Mouse (Mus musculus) urinary bladder, postnatal 4 days (tissue): ENCODE results near the gene Limch1.

Experiments used
- DNase-seq, 2 experiments: peaks; one replicate each; pipeline ENCODE4 v3.0.0; 2021 to 2022; ENCODE audit warnings: low spot score in 2 of 2

The Limch1 gene

DNA sequence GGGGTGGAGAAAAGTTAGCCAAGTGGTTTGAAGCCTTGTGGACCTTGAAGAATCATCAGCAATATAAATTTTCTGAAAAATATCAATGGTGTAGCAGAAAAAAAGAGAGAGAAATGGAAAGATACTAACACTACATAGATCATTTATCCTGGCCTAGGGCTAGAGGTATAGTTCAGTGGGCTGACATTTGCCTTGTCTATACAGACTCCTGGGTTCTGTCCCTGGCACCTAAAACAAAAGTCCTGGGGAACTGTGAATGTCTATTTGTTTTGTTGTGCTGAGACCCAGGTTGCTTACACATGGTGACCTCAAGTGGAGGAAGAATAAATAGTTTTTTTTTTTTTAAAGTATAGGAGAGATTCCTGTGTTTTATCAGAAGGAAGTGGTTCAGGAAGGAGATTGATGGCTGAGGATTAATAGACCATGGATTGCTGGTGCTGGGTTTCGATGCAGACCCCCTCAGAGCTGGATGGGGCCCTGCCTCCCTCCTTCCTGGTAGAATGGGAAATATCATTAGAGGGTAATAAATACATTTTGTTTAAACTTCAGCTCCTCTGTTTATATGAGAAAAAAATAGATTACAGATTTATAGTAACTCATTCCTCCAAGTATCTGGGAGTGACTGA is 40.5 kb downstream of the Limch1 start:
- no peak for DNase-seq

DNA sequence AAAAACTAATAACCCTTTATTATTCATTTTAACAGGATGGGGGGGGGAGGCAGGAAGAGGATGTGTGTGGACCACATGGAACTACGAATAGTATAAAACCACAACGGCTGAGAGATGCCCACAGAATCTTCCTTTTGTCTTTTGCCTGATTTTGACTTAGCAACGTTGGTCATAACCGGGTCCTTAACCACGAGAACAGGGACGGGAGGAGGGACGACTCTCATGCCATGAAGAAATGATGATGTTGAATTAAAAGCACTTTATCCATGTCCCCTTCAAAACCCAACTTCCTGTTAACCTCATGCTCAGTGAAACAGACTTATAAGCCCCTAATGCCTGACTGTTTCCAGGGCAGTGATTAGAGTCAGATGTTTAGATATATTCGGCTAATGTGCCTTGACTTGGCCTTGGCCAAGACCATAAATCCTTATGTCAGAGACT is 41.0 kb downstream of the Limch1 start:
- DNase-seq, result no peak

DNA sequence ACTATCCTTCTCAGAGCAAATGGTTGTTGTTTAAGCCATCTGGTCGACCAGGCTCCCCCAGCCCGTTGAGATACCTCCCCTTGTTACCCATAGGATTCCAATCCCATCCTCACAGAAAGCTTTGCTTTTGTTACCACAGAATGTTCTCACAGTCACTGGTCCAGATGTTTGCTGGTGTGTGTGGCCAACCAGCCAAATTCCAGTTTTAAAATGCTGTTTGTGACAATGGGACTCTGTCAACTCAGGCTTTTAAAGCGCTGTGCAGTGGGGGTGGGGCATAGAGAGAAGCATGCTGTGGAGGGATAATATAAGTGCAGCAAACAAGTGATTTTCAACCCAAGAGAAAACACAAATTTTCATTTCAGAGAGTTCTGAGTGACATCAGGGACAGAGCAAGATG is 43.4 kb downstream of the Limch1 start:
- DNase-seq, result no peak

DNA sequence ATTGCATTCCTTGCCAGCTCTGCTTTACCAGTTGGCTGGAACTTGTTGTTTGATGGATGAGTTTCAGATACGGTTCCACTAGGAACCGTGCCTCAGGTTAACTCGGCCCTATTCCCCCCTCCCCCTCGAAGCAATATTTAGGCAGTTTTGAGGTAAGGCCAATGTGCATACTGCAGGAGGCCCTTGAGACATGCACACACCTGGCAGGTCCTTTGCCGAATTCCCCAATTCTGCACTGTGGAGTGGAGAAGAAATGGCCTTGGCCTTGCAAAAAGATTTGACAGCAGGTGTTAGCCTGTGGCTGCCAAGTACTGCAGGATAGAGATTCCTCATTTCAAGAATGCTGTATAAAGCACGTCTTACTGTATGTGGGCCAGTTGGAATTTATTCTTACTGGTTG is 45.5 kb downstream of the Limch1 start:
- DNase-seq, result no peak

GRCm38 (mm10) chr5:66793251-66793650 is 47.6 kb downstream of the Limch1 start:
- DNase-seq, result no peak

DNA sequence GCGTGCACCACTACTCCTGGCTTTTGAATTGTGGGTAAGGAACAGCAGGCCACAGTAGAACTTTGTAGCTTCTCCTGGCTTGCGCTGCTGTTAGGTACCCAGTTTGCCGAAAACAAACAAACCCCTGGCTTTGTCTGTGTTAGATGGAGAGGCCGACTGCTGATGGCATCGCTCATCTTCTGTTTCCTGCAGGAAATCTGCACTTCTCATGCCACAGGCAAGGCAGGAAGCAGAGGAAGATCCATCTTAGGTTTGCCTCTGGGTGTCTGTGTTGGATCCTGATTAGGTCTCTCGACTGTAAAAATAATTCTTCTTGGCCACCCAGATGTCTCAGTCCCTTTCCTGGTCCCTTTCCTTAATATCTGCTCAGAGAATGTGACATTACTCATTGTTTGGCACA is 51.7 kb downstream of the Limch1 start:
- no peak for DNase-seq

GRCm38 (mm10) chr5:66798135-66798534 is 52.5 kb downstream of the Limch1 start:
- no peak for DNase-seq

GRCm38 (mm10) chr5:66798591-66799003 is 53.0 kb downstream of the Limch1 start:
- DNase-seq, result no peak

- no peak for DNase-seq
These were observed 54.6 kb downstream of the Limch1 start for GRCm38 (mm10) chr5:66800243-66800642.

DNA sequence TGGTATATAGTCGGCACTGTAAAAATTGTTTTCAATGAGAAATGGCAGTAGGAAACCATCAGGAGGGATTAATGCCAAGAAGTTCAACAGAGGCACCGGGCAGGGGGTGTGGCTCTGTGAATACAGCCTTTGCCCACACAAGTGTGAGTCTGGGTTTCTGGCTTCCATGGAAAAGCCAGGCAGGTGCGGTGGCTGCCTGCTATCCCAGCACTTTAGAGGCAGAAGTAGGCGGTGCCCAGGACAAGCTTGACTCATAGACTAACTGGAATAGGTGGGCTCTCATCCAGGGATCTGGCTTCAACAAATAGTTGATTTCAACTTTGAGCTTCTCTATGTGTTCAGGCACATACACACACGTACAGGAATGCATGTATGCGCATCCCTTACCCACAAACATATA is 55.4 kb downstream of the Limch1 start:
- no peak for DNase-seq

GRCm38 (mm10) chr5:66802196-66802595 is 56.6 kb downstream of the Limch1 start:
- DNase-seq, result no peak

DNA sequence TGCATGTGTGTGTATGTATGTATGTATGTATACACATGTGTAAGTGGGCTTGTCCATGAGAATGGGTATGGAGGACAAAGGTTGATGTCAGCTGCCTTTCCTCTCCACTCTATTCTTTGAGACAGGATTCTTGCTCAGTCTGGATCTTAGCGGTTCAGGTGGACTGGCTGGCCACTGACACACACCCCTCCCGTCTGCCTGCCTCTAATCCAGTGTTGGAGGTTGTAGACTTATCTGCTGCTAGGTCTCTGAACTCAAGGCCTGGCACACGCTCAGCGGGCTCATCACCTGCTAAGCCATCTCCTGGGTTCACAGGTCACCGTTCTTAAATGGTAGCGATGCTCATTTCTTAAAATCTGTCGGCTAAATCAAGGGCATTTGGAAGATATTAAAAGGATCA is 60.7 kb downstream of the Limch1 start:
- DNase-seq, result no peak

DNA sequence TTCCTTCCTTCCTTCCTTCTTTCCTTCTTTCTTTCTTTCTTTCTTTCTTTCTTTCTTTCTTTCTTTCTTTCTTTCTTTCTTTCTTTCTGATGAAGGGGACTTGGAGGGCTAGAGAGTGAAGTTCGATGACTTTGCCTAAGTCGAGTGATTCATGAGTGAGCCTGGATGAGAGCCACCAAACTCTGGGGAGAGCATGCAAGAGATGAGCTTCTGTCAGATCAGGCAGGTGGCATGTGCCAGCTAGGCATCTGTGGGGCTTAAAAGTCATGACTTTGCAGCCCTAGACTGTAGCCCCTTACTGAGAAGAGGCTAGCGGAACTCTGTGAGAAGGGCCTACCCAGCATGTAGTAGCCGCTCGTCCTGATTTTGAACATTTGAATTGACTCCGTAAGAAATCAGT is 62.1 kb downstream of the Limch1 start:
- DNase-seq, result no peak

- no peak for DNase-seq
These were observed 63.5 kb downstream of the Limch1 start for GRCm38 (mm10) chr5:66809016-66809570.

DNA sequence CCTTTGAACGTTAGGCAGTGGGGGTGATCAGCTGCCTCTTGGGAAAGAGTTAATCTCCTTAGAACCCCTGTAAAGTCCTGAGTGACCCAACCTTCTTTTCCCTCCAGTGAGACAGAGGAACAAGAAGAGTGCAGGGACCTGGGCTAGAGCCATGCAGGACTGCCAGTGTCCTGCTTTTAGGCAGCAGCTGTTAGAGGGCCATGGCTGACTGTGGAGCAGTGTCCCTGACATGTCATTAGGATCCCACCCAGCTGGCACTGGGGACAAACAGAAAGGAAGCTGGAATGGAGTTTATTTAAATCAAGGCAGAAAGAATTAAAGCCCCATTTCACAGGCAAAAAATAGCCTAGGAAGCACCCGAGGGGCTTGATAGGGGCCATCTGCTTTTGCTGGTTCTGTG is 64.8 kb downstream of the Limch1 start:
- DNase-seq, result no peak

- no peak for DNase-seq
These were observed 69.0 kb downstream of the Limch1 start for GRCm38 (mm10) chr5:66814674-66815073.

DNA sequence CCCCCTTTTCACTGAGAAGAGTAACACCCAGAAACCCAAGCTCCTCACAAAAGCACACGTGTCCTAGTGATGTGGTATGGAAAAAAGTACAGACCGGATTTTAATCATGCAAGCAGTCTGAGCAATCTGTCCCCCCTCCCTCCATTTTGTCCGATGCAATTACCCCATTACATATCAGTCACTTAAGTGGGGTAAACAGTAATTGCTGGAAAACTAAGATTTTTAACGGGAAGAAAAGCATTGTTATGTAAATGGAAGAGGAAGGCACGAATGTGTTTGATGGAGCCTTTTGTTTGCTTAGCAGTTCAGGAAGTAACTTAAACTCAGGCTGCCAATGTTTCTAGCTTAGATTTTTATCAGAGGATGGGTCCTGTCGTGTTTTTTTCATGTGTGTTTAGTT is 70.2 kb downstream of the Limch1 start:
- no peak for DNase-seq

- DNase-seq, result no peak
These were observed 71.1 kb downstream of the Limch1 start for GRCm38 (mm10) chr5:66816751-66817150.

DNA sequence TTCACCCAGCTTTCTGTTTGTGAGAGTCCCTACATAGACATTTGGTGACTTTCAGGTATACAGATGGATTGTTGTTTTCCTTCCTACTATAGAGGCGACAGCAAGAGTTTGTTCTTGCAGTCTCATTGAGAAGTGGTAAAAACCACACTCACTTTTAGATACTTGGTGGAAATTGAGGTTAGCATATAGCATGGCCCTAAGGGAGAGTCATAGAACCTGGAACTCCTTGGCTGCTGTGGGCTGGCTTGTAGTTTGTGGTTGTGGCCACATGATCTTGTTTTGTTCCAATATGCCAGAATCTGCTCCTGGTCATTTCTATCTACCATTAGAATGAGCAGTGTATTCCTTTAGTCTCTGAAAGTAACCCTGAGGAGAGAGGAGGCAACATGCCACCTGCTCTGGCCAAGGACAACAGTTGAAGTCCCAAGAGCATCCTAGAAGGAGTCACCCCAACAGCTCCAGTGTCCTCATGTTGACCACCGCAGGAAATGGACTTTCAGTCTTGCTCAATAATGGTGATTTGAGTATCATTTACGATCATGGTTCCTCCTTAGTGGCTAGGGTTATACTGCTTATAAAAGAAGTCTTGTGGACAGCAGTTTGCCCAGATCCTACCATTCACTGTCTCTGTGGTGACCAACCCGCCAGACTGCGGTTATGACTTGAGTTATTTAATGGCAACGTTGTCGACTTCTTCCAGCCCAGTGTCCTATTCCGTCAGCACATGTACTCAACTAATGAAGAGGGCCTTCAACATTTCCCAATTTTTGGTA is 71.7 kb downstream of the Limch1 start:
- DNase-seq, result no peak

DNA sequence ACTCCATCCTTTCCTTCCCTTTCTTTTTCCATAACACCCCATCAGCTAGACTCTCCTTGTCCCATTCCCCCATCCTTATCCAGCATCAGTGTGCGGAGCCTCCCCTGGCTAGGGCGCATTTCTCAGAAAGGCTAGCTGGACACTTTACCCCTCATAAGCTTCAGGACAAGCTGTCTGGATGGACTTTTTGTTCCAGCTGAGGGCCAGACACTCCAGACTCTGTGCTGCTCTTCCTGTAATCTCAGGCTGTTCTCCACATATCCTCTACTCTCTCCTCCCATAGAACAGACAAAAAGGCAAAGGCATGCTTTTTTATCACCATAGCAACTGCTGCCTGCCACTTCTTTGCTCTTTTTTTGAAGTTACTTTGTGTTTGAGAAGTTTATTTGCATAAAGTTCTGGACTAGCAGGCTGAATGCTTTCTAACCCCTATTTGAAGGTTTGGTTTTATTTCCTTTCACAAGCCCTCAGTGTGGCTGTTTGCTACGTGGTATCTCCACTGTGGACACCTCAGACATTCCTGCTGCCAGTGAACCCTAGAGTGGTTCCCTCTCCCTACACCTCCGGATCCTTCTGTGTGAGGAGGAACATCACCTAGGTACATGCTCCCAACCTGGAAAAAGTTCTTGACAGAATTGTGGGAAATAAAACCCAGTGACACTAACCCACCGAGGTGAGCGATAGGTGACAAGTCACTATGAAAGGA is 77.0 kb downstream of the Limch1 start:
- no peak for DNase-seq

- no peak for DNase-seq
These were observed 80.0 kb downstream of the Limch1 start for GRCm38 (mm10) chr5:66825586-66825985.

GRCm38 (mm10) chr5:66826844-66827243 is 81.2 kb downstream of the Limch1 start:
- DNase-seq, result no peak

DNA sequence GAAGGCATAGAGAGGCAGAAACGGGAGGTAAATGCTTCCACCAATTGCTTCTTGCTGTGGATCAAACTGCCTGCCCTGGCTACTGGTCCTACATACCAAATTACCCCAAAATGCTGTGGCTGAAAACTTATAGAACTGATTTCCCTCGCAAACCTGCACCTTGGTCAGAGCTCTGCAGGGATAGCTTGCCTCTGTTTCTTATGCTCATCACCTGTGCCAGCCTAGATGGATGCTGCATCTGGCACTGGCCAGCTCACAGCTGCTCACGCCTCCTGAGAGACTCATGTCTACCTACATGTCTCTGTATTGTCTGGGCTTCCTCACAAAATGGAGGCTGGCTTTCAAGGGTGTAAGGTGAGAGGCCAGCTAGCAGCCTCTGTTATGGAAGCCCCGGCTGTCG is 83.9 kb downstream of the Limch1 start:
- DNase-seq, result no peak
